Mouse (Mus musculus): ENCODE data around the gene Plk2.

The Plk2 gene

GRCm38 (mm10) chr13:110406152-110406551 lies 11.3 kb downstream of the Plk2 start:
- DNase-seq (ENCODE audit: low spot score in 2 of 2): no peak

GRCm38 (mm10) chr13:110412572-110413209 lies 17.8 kb downstream of the Plk2 start:
- no peak for DNase-seq (ENCODE audit: low spot score in 2 of 2)

- no peak for DNase-seq (ENCODE audit: low spot score in 2 of 2)
These were observed 23.8 kb downstream of the Plk2 start for GRCm38 (mm10) chr13:110418656-110419055.

GRCm38 (mm10) chr13:110419640-110420039 lies 24.8 kb downstream of the Plk2 start:
- no peak for DNase-seq (ENCODE audit: low spot score in 2 of 2)

- no peak for DNase-seq (ENCODE audit: low spot score in 2 of 2)
These were observed 27.6 kb downstream of the Plk2 start for GRCm38 (mm10) chr13:110422434-110422833.

- DNase-seq (ENCODE audit: low spot score in 2 of 2): no peak
These were observed 30.8 kb downstream of the Plk2 start for GRCm38 (mm10) chr13:110425512-110426222.

- no peak for DNase-seq (ENCODE audit: low spot score in 2 of 2)
These were observed 36.5 kb downstream of the Plk2 start for GRCm38 (mm10) chr13:110431388-110431787.

GRCm38 (mm10) chr13:110432062-110432566 lies 37.3 kb downstream of the Plk2 start:
- no peak for DNase-seq (ENCODE audit: low spot score in 2 of 2)

GRCm38 (mm10) chr13:110432613-110433012 lies 37.8 kb downstream of the Plk2 start:
- DNase-seq (ENCODE audit: low spot score in 2 of 2): no peak

GRCm38 (mm10) chr13:110436692-110437091 lies 41.8 kb downstream of the Plk2 start:
- no peak for DNase-seq (ENCODE audit: low spot score in 2 of 2)

- DNase-seq (ENCODE audit: low spot score in 2 of 2): no peak
These were observed 43.8 kb downstream of the Plk2 start for GRCm38 (mm10) chr13:110438624-110439023.

GRCm38 (mm10) chr13:110444335-110444734 lies 49.5 kb downstream of the Plk2 start:
- DNase-seq (ENCODE audit: low spot score in 2 of 2): no peak

- DNase-seq (ENCODE audit: low spot score in 2 of 2): no peak
These were observed 50.0 kb downstream of the Plk2 start for GRCm38 (mm10) chr13:110444894-110445293.

- no peak for DNase-seq (ENCODE audit: low spot score in 2 of 2)
These were observed 51.6 kb downstream of the Plk2 start for GRCm38 (mm10) chr13:110446434-110446833.

- no peak for DNase-seq (ENCODE audit: low spot score in 2 of 2)
These were observed 55.2 kb downstream of the Plk2 start for GRCm38 (mm10) chr13:110450056-110450455.
